Mouse (Mus musculus) gastrocnemius, postnatal 36 days (tissue): ENCODE measurements around the gene Ufl1. TPM values are rescaled to one million over a fixed set of nuclear protein-coding genes. Genes with fewer than 3 reads are reported as not detected.
A peak's percentile ranks its signal among the peaks of the same experiment; 100 is the strongest.
"Not testable (repeated sequence)": the region's sequence is repeated elsewhere in the genome, so short reads cannot be mapped to it uniquely, and the experiment has no call there.

Experiments
- DNase-seq, 2 experiments: peaks; one replicate each; pipeline ENCODE4 v3.0.0; 2022
- intact Hi-C: fragments of 180-260 bp; cut with DNase I; formaldehyde crosslinking; loops from one replicate; pipeline ENCODE4 v1.15.1; 2025
- long read RNA-seq, 2 experiments: library from polyadenylated mRNA; stranded (forward); transcript quantifications; one replicate each; pipeline ENCODE4 v2.0.0; 2021
- total RNA-seq, 2 experiments: library from RNA; stranded (reverse); gene quantifications; 2 replicates each; pipeline ENCODE4 v1.2.3; 2021

Ufl1 gene
- total RNA-seq: 10 to 100 TPM; 31.6 to 34.3 TPM
- long read RNA-seq, experiment 1, full-length matches to known transcripts: 8 of 30 reads
- long read RNA-seq, experiment 1, partial matches to known transcripts: 16 of 30 reads
- long read RNA-seq, experiment 1, other reads (novel, unspliced or antisense): 6 of 30 reads
- long read RNA-seq, experiment 2, full-length matches to known transcripts: 8 of 29 reads
- long read RNA-seq, experiment 2, partial matches to known transcripts: 2 of 29 reads
- long read RNA-seq, experiment 2, other reads (novel, unspliced or antisense): 19 of 29 reads

GRCm38 (mm10) chr4:25281671-25282038 is at the start of gene Ufl1:
Ufl1 (minus strand) TSS chr4:25281821.
- intact Hi-C loops: no loop called here
- DNase-seq: peak; percentile 96 to 97

GRCm38 (mm10) chr4:25325684-25326220 is 44.1 kb upstream of the Ufl1 start:
- intact Hi-C loops: no loop called here
- DNase-seq: no peak

DNA sequence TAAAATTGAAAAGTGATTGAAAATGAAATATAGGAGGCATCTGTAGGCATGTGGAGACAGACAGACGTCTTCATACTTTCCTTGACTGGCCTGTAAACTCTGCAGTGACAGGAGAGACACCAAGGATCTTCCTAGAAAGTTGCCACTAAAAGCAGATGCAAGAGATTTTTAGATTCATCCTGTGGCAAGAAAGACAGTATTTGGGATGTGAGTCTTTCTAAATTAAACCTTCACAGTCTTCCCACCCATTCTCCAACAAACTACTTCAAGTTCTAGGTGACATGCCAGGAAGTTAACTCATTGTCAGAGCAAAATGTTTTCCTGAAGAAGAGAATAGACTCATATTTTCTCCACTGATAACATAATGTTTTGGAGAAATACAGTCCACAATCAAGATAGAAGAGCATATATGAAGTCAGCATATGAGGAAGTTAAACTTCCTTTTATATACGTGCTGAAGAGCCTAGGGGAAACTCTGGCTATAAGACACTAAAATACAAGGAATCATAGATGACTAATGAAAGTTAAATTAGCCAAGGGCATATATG is 41.1 kb upstream of the Ufl1 start:
- no peak for DNase-seq
- intact Hi-C loops: no loop called here

DNA sequence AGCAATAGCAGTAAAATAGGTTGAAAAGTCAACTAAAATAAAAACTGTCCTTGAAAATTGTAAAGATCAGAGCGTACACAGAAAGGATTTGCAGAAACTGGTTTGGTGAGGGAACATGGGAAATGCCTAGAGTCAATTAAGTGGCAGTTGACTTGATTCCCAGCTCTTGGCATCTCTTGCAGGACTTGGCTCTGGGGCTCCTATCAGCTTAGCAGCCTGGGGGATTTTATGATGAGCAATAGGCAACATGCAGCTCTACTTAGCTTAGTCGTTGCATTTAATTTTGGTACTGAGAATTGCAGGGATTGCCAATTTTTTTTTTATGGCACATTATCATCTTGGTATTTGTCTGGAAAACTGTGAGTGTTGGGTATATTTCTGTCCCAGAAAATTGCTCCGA is 32.1 kb upstream of the Ufl1 start:
- intact Hi-C loops: no loop called here
- DNase-seq: no peak

GRCm38 (mm10) chr4:25285002-25285401 is 3.4 kb upstream of the Ufl1 start:
- DNase-seq, intact Hi-C loops: not testable (repeated sequence)

- intact Hi-C loops: no loop called here
- no peak for DNase-seq
Measured at GRCm38 (mm10) chr4:25280938-25281670, 517 bp downstream of the Ufl1 start.

DNA sequence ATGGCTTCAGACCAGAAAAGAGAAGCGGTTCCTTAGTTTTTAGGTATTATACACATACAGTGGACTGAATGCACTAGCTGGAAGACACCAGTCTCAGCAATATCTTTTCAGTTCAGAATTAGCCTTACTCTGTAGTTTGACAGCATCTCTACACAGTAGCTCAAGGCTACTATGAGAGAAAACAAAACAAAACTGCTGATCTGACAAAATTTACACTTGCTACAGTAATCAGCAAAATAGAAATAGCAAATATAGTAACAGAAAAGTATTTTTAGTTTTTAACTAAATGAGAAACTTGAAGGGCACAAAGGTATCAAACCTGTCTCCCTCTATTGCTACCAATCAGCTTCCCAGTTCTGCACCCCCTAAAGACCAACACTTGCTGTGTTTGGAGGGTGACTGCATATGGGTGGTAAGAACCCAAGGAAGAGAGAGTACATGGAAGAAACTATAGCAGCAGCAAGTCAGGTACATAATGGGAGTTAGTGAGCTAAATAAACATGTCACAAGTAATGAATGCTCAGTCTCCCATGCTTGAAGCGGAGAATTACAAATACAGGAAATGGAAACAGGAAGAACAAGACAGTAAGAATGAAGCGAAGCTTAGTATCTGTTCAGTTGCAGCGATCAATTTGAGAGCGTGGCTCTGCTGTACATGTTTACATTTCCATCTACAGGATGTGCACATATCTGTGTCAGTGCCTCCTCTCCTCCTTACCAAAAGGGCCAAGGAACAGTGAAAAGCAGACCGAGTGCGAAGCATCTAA is 8.6 kb downstream of the Ufl1 start:
- DNase-seq: no peak
- intact Hi-C loops: no loop called here

DNA sequence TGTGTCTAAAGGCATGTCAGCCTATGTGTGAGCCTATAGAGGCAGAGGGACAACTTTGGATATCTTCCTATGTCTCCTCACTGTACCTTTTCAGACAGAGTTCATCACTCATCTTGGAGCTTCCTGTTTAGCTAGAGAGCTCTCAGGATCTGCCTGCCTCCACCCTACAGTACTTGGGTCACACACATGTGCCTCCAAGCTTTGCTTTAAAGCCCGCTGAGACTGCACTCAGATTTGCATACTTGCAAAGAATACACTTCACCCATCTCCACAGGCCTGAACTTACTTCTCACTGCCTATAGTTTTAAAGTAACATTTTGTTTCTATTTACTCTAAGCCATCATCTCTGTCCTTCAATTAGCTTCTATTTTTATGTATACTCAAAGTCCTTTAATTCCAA is 9.7 kb downstream of the Ufl1 start:
- no peak for DNase-seq
- intact Hi-C loops: no loop called here

- intact Hi-C loops: no loop called here
Measured at GRCm38 (mm10) chr4:25267144-25267543, 14.5 kb downstream of the Ufl1 start.

DNA sequence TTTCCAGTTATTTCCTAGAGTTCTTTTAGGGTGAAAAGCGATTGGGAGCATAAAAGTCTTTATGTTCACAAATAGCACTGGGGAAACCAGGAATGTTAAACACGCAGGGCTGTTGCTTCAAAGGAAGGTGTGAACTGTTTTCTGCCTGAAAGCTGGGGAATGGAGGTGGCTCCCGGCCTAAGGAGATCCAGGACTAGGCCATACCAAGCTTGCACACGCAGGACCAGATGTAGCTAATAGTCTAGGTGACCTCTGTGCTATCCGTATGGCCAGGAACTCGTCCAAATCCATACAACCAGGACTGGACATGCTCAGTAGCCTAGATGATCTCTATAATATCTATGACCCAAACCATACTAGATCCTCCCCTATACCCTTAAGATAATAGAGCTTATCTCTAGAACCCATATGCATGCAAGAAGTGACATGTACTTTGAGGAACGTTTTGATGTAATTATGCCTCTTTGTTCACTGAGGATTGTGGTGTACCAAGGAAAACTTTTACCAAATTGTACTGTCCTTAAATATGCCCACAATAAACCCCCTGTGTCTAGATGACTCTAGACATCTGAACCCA is 23.7 kb downstream of the Ufl1 start:
- DNase-seq: no peak
- intact Hi-C loops: no loop called here

More at GRCm38 (mm10) chr4:25267144-25267543, 14.5 kb downstream of the Ufl1 start:
- no peak for DNase-seq

GRCm38 (mm10) chr4:25242776-25243175 is 38.8 kb downstream of the Ufl1 start, which contains the start of gene Fhl5:
Fhl5 (minus strand) TSS chr4:25242876.
- intact Hi-C loops: no loop called here
- no peak for DNase-seq

GRCm38 (mm10) chr4:25235663-25236062 is 46.0 kb downstream of the Ufl1 start:
- intact Hi-C loops, DNase-seq: not testable (repeated sequence)

DNA sequence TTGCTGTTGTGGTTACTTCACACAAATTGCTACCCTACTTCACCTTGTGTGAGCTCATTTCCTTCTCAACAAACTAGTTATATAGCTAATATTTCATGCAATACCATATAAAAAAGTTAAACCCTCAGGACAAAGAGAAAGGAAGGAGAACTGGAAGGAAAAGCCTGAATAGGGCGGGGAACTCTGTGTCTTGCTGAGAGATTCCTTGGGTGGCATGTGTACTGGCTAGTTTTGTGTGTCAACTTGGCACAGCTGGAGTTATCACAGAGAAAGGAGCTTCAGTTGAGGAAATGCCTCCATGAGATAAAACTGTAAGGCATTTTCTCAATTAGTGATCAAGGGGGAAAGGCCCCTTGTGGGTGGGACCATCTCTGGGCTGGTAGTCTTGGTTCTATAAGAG is 47.9 kb downstream of the Ufl1 start:
- DNase-seq, intact Hi-C loops: not testable (repeated sequence)

DNA sequence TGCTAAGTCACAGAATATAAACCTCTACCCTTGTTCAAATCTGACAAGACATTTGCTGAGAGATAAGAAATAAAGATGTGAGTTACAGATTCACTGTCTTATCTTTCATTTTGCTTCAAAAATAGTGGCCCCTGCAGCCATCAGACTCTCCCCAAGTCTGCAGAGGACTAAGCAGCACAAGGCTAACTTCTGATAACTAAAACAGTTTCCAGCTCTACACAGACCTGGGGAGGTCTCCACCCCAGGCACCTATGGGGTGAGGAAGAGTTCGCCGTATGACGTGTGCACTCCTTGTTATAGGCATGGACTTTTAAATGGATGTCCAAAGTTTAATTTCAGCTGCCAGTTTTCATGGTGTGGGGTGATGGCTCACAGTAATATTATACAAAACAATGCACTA is 49.1 kb downstream of the Ufl1 start:
- DNase-seq: no peak
- intact Hi-C loops: no loop called here

DNA sequence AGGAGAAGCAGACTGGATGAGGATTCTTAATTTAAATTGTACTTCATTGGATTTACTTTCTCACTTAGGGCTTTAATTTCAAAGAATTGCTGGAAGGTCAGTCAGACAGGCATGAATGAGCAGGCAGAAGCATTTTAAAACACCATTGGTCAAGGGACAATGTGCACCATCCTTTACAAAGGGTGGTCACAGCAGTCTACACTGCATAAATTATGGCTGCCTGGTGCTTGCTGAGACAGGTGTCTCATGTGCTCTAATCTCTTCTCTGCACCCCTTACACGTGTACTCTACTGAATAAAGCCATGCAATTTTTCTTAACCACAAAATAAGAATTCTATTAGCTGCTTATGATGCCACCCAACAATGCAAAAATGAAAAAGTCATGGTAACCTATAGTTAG is 54.1 kb downstream of the Ufl1 start:
- no peak for DNase-seq
- intact Hi-C loops: no loop called here

- no peak for DNase-seq
- intact Hi-C loops: no loop called here
Measured at GRCm38 (mm10) chr4:25221927-25222326, 59.7 kb downstream of the Ufl1 start.

GRCm38 (mm10) chr4:25213451-25213850 is 68.2 kb downstream of the Ufl1 start:
- no peak for DNase-seq
- intact Hi-C loops: no loop called here

GRCm38 (mm10) chr4:25206166-25206565 is 75.5 kb downstream of the Ufl1 start:
- no peak for DNase-seq
- intact Hi-C loops: no loop called here
